ENCODE assay signal across 8 mouse cellular contexts in the genomic region with DNA sequence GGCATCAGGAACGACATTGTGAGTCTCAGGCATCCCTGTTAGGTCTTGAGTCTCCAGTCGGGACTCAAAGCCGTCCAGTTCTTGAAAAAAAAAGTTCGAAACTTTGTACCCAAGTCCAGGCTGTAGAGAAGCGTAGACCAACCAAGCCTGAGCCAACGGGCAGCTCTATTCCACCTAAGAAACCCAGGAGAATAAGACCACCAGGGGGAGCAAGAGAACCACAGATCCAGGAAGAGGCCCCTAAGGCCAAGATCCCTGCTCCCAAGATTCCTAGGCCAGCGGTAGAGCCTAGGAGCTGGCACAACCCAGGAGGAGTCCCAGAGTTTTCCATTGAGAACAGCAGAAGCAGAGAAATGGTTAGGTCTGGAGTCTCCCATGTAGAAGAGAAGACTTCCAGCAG. TPM values are rescaled to one million over a fixed set of nuclear protein-coding genes. Genes with fewer than 3 reads are reported as not detected.
A peak's percentile ranks its signal among the peaks of the same experiment; 100 is the strongest.
DNase-seq lines count a peak whose midpoint lies in the region.
"Had no signal": no experiment of that assay in that cellular context is flagged by ENCODE, and none has a peak within 500 bp of the region (broad histone marks: within the 10 kb centered on the region; RNA-seq: fewer than 3 reads in every experiment).

No protein-coding gene starts in this region.

- intact Hi-C loops in heart, postnatal 14 days (cut with DNase I), result loop anchor here (1.0 to 2.0 kb wide), 4 partner anchors 42 to 171 kb away; no protein-coding TSS in a partner anchor

- DNase-seq in ES-CJ7 (ENCODE audit: low read depth, low spot score), result peak; percentile 92
- DNase-seq in adrenal gland, adult 2 months, result peak; percentile 77
- DNase-seq in embryo, embryonic 10.5 days (ENCODE audit: low spot score), result peak; percentile 95
- DNase-seq in heart, postnatal 14 days, result peak; percentile 65 to 87
- peak; percentile 90 for DNase-seq in layer of hippocampus, adult 11-12 months (ENCODE audit: low spot score)
- DNase-seq in lung, postnatal 14 days, result peak; percentile 85
- peak; percentile 31 to 65 for DNase-seq in spleen, postnatal 10 days (ENCODE audit: low spot score in 2 of 2)

RNA-seq across cellular contexts. Expression of a gene that starts 4.3 kb away (rescaled TPM):
- 1 to 10 TPM in 1 of 2 experiments, under 1 TPM in 1; 0.35 to 3.2 TPM for total RNA-seq in adrenal gland, adult 2 months (2021)
- not detected in 2 replicates for polyA plus RNA-seq in adrenal gland, adult 2 months (2012; rRNA removed)
- total RNA-seq in heart, postnatal 14 days (2021), result not detected

RNA-seq across cellular contexts. Expression of a gene that starts 6.6 kb away (rescaled TPM):
- not detected for total RNA-seq in adrenal gland, adult 2 months (2021)
- polyA plus RNA-seq in adrenal gland, adult 2 months (2012; rRNA removed), result not detected in 2 replicates
- total RNA-seq in heart, postnatal 14 days (2021), result not detected
- polyA plus RNA-seq: limb, embryonic 15.5 days had no signal

RNA-seq across cellular contexts. Expression of a gene that starts 18.1 kb away (rescaled TPM):
- 10 to 100 TPM; 84.9 to 91.7 TPM for total RNA-seq in adrenal gland, adult 2 months (2021)
- 61.5 and 68.6 TPM in 2 replicates for polyA plus RNA-seq in adrenal gland, adult 2 months (2012; rRNA removed)
- total RNA-seq in heart, postnatal 14 days (2021), result 10 to 100 TPM; 48.6 to 53.8 TPM

RNA-seq across cellular contexts. Expression of a gene that starts 31.8 kb away (rescaled TPM):
- 100 to 1,000 TPM in 1 of 2 experiments, 10 to 100 TPM in 1; 56.0 to 149 TPM for total RNA-seq in adrenal gland, adult 2 months (2021)
- polyA plus RNA-seq in adrenal gland, adult 2 months (2012; rRNA removed), result 100.0 and 101 TPM in 2 replicates
- 10 to 100 TPM; 22.6 to 27.9 TPM for total RNA-seq in heart, postnatal 14 days (2021)

Comparison
In these comparisons a context has a peak if more than half of its experiments do, and no peak if none do; other contexts are left out.
1. Peak in every context shown above with its lines: DNase-seq.